Mouse (Mus musculus) heart, adult 2 months (tissue): ENCODE results near the gene St8sia1.

ENCODE experiments used
- CTCF ChIP-seq: fragments of 200-600 bp; IDR thresholded peaks from 2 replicates; pipeline ENCODE4 v1.8.1; 2022; ENCODE audit warnings: antibody characterized with exemption, mild to moderate bottlenecking, moderate library complexity
- POLR2A ChIP-seq: fragments of 200-500 bp; IDR thresholded peaks from 2 replicates; pipeline ENCODE4 v1.6.1; 2011; ENCODE audit warnings: mild to moderate bottlenecking, low read depth, low read length, control low read depth; ENCODE audit not compliant: insufficient read depth

DNA sequence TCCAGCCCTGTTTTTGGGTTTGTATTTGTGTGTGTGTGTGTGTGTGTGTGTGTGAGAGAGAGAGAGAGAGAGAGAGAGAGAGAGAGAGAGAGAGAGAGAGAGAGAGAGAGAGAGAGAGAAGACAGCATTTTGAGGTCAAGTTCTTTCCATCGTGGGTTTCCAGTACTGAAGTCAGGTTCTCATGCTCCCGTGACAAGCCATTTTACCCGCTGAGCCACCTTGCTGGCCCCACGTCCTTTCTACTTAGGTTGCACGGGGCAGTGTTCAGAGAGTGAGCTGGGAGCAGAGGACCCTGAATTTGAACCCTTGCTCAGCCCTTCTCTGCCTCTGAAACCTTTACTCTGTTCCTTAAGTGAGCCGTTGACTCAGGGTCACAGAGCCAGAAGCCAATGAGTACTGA lies 17.2 kb downstream of the St8sia1 start:
- no peak for TF ChIP-seq CTCF
- no peak for TF ChIP-seq POLR2A
